In genomic region chr2:30646833-30647232, GRCm38 (mm10) we compare ENCODE assay signal across 8 mouse cellular contexts. TPM values are rescaled to one million over a fixed set of nuclear protein-coding genes. Genes with fewer than 3 reads are reported as not detected.
DNase-seq lines count a peak whose midpoint lies in the region; ATAC-seq lines count a peak whose summit lies in the region.

No protein-coding gene starts in this region.

- H3K4me2 ChIP-seq in hindbrain, embryonic 12.5 days (replicated peaks): peak overlapping the region; percentile 38
- H3K4me2 ChIP-seq in midbrain, embryonic 12.5 days (replicated peaks): peak overlapping the region; percentile 43

- peak; percentile 16 for DNase-seq in 3T3-L1 (ENCODE audit: low read depth, low spot score)
- peak; percentile 88 for DNase-seq in adrenal gland, postnatal 10 days
- DNase-seq in frontal cortex, adult 2 months (ENCODE audit: extremely low spot score in 1 of 2, low spot score in 1 of 2): peak; percentile 76 to 84
- DNase-seq in layer of hippocampus, postnatal 10 days (ENCODE audit: low spot score in 2 of 2): peak; percentile 70 to 77
- peak; percentile 34 to 64 for DNase-seq in urinary bladder, postnatal 36 days (ENCODE audit: low spot score in 2 of 2)
- DNase-seq in spleen, postnatal 10 days (ENCODE audit: low spot score in 2 of 2): no peak

- ATAC-seq in hindbrain, embryonic 12.5 days (ENCODE audit: low FRiP score): peak; percentile 67
- ATAC-seq in midbrain, embryonic 12.5 days (ENCODE audit: low FRiP score, low read depth): peak; percentile 76

- H3K4me3 ChIP-seq in hindbrain, embryonic 12.5 days: peak overlapping the region; percentile 0; the same call in 1 of the 2 replicates
- H3K4me3 ChIP-seq in midbrain, embryonic 12.5 days: no peak overlapping the region; the same call in 1 of the 2 replicates

- H3K27me3 ChIP-seq in hindbrain, embryonic 12.5 days: no peaks in the 10 kb centered on the region
- peaks cover 3% of the 10 kb centered on the region; the same call in 1 of the 2 replicates for H3K27me3 ChIP-seq in midbrain, embryonic 12.5 days

- peak overlapping the region; percentile 99 for H3K27ac ChIP-seq in hindbrain, embryonic 12.5 days
- peak overlapping the region; percentile 99 for H3K27ac ChIP-seq in midbrain, embryonic 12.5 days (replicated peaks)

- 19% methylated on average over 5 of the region's 5 CpGs for WGBS in hindbrain, embryonic 12.5 days
- 14% methylated on average over 5 of the region's 5 CpGs for WGBS in midbrain, embryonic 12.5 days

- no peaks in the 10 kb centered on the region for H3K9me3 ChIP-seq in hindbrain, embryonic 12.5 days (replicated peaks)
- H3K9me3 ChIP-seq in midbrain, embryonic 12.5 days: no peaks in the 10 kb centered on the region

- peak overlapping the region; percentile 53; the same call in 1 of the 2 replicates for H3K9ac ChIP-seq in hindbrain, embryonic 12.5 days
- peak overlapping the region; percentile 43 for H3K9ac ChIP-seq in midbrain, embryonic 12.5 days (replicated peaks)

- H3K36me3 ChIP-seq in hindbrain, embryonic 12.5 days: no peaks in the 10 kb centered on the region
- H3K36me3 ChIP-seq in midbrain, embryonic 12.5 days: no peaks in the 10 kb centered on the region

- peaks cover 67% of the 10 kb centered on the region for H3K4me1 ChIP-seq in hindbrain, embryonic 12.5 days
- peaks cover 67% of the 10 kb centered on the region for H3K4me1 ChIP-seq in midbrain, embryonic 12.5 days

RNA-seq across cellular contexts. Expression of gene Cstad, which starts 52.0 kb away (rescaled TPM):
- 1 to 10 TPM; 1.7 to 3.7 TPM for total RNA-seq in adrenal gland, postnatal 10 days (2021)
- 4.2 and 5.7 TPM in 2 replicates for polyA plus RNA-seq in frontal cortex, adult 2 months (2012; rRNA removed)
- 0.45 and 0.89 TPM in 2 replicates for polyA plus RNA-seq in hindbrain, embryonic 12.5 days (2016; fragmentation: Nextera tagmentation; extraction: Ambion mirVana)
- total RNA-seq in layer of hippocampus, postnatal 10 days (2021): 1 to 10 TPM; 4.0 to 6.5 TPM
- 0.68 and 0.77 TPM in 2 replicates for polyA plus RNA-seq in midbrain, embryonic 12.5 days (2016; fragmentation: Nextera tagmentation; extraction: Ambion mirVana)

Comparison
In these comparisons a context has a peak if more than half of its experiments do, and no peak if none do; other contexts are left out.
1. DNase-seq: peak in 3T3-L1 (single experiment), adrenal gland, postnatal 10 days (single experiment), frontal cortex, adult 2 months (2 of 2), layer of hippocampus, postnatal 10 days (2 of 2) and urinary bladder, postnatal 36 days (2 of 2); none in spleen, postnatal 10 days (0 of 2).